Mouse (Mus musculus) embryo, embryonic 9.5 days (tissue): Measurements from ENCODE around the gene Alyref.
"Not testable (repeated sequence)": the region's sequence is repeated elsewhere in the genome, so short reads cannot be mapped to it uniquely, and the experiment has no call there.

Source experiments
- DNase-seq: peaks from one replicate; pipeline ENCODE4 v3.0.0-alpha.2; 2017; ENCODE audit errors: extremely low spot score

The Alyref gene

GRCm38 (mm10) chr11:120603545-120603944, 5.4 kb upstream of the Alyref start:
- DNase-seq, result no peak

GRCm38 (mm10) chr11:120600716-120601115, 2.6 kb upstream of the Alyref start:
- DNase-seq, result no peak

GRCm38 (mm10) chr11:120598990-120599549, 905 bp upstream of the Alyref start:
- peak; percentile 12 for DNase-seq

- peak; percentile 34 for DNase-seq
Measured at GRCm38 (mm10) chr11:120597240-120598235, 627 bp downstream of the Alyref start.

GRCm38 (mm10) chr11:120588531-120588930, 9.6 kb downstream of the Alyref start:
- DNase-seq, result no peak

GRCm38 (mm10) chr11:120583937-120584336, 14.2 kb downstream of the Alyref start:
- DNase-seq, result no peak

- DNase-seq, result not testable (repeated sequence)
Measured at GRCm38 (mm10) chr11:120582982-120583293, 15.2 kb downstream of the Alyref start.

- DNase-seq, result peak; percentile 40
Measured at GRCm38 (mm10) chr11:120582268-120582981, 15.7 kb downstream of the Alyref start.

- peak; percentile 90 for DNase-seq
Measured at GRCm38 (mm10) chr11:120581490-120582267, 16.5 kb downstream of the Alyref start, which contains the start of gene Arhgdia. Gene Arhgdia, minus strand, starts transcription at chr11:120581624.

GRCm38 (mm10) chr11:120580871-120581331, 17.3 kb downstream of the Alyref start:
- DNase-seq, result peak; percentile 44

- DNase-seq, result no peak
Measured at GRCm38 (mm10) chr11:120580190-120580589, 18.0 kb downstream of the Alyref start.

- peak; percentile 87 for DNase-seq
Measured at GRCm38 (mm10) chr11:120579316-120580107, 18.7 kb downstream of the Alyref start.

- DNase-seq, result no peak
Measured at GRCm38 (mm10) chr11:120578694-120579243, 19.4 kb downstream of the Alyref start.

- DNase-seq, result no peak
Measured at GRCm38 (mm10) chr11:120578024-120578693, 20.0 kb downstream of the Alyref start.

GRCm38 (mm10) chr11:120577211-120578023, 20.7 kb downstream of the Alyref start:
- DNase-seq, result no peak

- DNase-seq, result no peak
Measured at GRCm38 (mm10) chr11:120576365-120576981, 21.7 kb downstream of the Alyref start.

GRCm38 (mm10) chr11:120575940-120576339, 22.2 kb downstream of the Alyref start:
- DNase-seq, result no peak

- DNase-seq, result no peak
Measured at GRCm38 (mm10) chr11:120575046-120575445, 23.1 kb downstream of the Alyref start.

- DNase-seq, result no peak
Measured at GRCm38 (mm10) chr11:120574278-120574600, 23.9 kb downstream of the Alyref start.
